Mouse (Mus musculus): ENCODE data around the gene BB287469. TPM values are rescaled to one million over a fixed set of nuclear protein-coding genes. Genes with fewer than 3 reads are reported as not detected.
"Not testable (repeated sequence)": the region's sequence is repeated elsewhere in the genome, so short reads cannot be mapped to it uniquely, and the experiment has no call there.

BB287469 gene
- polyA plus RNA-seq, 1 experiment from 2014 or later, result not detected

- not testable (repeated sequence) for H3K9ac ChIP-seq (ENCODE audit: low read length); H3K36me3 ChIP-seq (ENCODE audit: control insufficient read depth, insufficient read depth, low read length); H3K27me3 ChIP-seq (ENCODE audit: control insufficient read depth, insufficient read depth, low read length); ATAC-seq (ENCODE audit: insufficient number of reproducible peaks, insufficient read depth, low FRiP score, low read depth); H3K4me3 ChIP-seq (ENCODE audit: control insufficient read depth in 1 of 2, insufficient read depth in 1 of 2, low read depth in 1 of 2, low read length in 2 of 2); H3K9me3 ChIP-seq (ENCODE audit: control insufficient read depth, low read length); H3K4me1 ChIP-seq (ENCODE audit: control insufficient read depth in 2 of 2, insufficient read depth in 2 of 2, low read length in 2 of 2); H3K4me2 ChIP-seq (ENCODE audit: low read length); H3K27ac ChIP-seq (replicated peaks in 1 of 2; ENCODE audit: control insufficient read depth in 1 of 2, insufficient read depth in 1 of 2, low read depth in 2 of 2, low read length in 2 of 2)
- WGBS, result 79% methylated on average over 23 of the region's 23 CpGs
Measured at GRCm38 (mm10) chr12:87861740-87862692, 45.6 kb downstream of the BB287469 start.

- not testable (repeated sequence) for H3K9me3 ChIP-seq (ENCODE audit: control insufficient read depth, low read length); H3K27me3 ChIP-seq (ENCODE audit: control insufficient read depth, insufficient read depth, low read length); H3K4me2 ChIP-seq (ENCODE audit: low read length); H3K36me3 ChIP-seq (ENCODE audit: control insufficient read depth, insufficient read depth, low read length); H3K27ac ChIP-seq (replicated peaks in 1 of 2; ENCODE audit: control insufficient read depth in 1 of 2, insufficient read depth in 1 of 2, low read depth in 2 of 2, low read length in 2 of 2); H3K9ac ChIP-seq (ENCODE audit: low read length); H3K4me1 ChIP-seq (ENCODE audit: control insufficient read depth in 2 of 2, insufficient read depth in 2 of 2, low read length in 2 of 2); H3K4me3 ChIP-seq (ENCODE audit: control insufficient read depth in 1 of 2, insufficient read depth in 1 of 2, low read depth in 1 of 2, low read length in 2 of 2)
- 86% methylated on average over 9 of the region's 11 CpGs for WGBS
- 0 out of 2 replicates have a peak, but pooled peaks have one; percentile 10 for ATAC-seq (ENCODE audit: insufficient number of reproducible peaks, insufficient read depth, low FRiP score, low read depth)
Measured at GRCm38 (mm10) chr12:87863638-87864037, 47.3 kb downstream of the BB287469 start.

GRCm38 (mm10) chr12:87864048-87864447, 47.7 kb downstream of the BB287469 start:
- H3K36me3 ChIP-seq (ENCODE audit: control insufficient read depth, insufficient read depth, low read length); H3K4me2 ChIP-seq (ENCODE audit: low read length); H3K4me1 ChIP-seq (ENCODE audit: control insufficient read depth in 2 of 2, insufficient read depth in 2 of 2, low read length in 2 of 2); H3K27ac ChIP-seq (replicated peaks in 1 of 2; ENCODE audit: control insufficient read depth in 1 of 2, insufficient read depth in 1 of 2, low read depth in 2 of 2, low read length in 2 of 2); H3K4me3 ChIP-seq (ENCODE audit: control insufficient read depth in 1 of 2, insufficient read depth in 1 of 2, low read depth in 1 of 2, low read length in 2 of 2); H3K27me3 ChIP-seq (ENCODE audit: control insufficient read depth, insufficient read depth, low read length); H3K9ac ChIP-seq (ENCODE audit: low read length); H3K9me3 ChIP-seq (ENCODE audit: control insufficient read depth, low read length); ATAC-seq (ENCODE audit: insufficient number of reproducible peaks, insufficient read depth, low FRiP score, low read depth): not testable (repeated sequence)
- 71% methylated on average over 2 of the region's 2 CpGs for WGBS

Other genes with a start within 250 kb of the BB287469 start
- not detected in 2 replicates for gene Oog1, start 213.9 kb upstream of the BB287469 start, polyA plus RNA-seq (2014; fragmentation: Nextera tagmentation; extraction: Ambion mirVana)
- not detected in 2 replicates for gene Gm4027, start 197.7 kb upstream of the BB287469 start, polyA plus RNA-seq (2014; fragmentation: Nextera tagmentation; extraction: Ambion mirVana)
- gene Gm16381, start 172.0 kb upstream of the BB287469 start, polyA plus RNA-seq (2014; fragmentation: Nextera tagmentation; extraction: Ambion mirVana), result not detected in 2 replicates
- gene Gm21319, start 40.8 kb upstream of the BB287469 start, polyA plus RNA-seq (2014; fragmentation: Nextera tagmentation; extraction: Ambion mirVana), result not detected in 2 replicates
- gene Gm21936, start 21.1 kb upstream of the BB287469 start, polyA plus RNA-seq (2014; fragmentation: Nextera tagmentation; extraction: Ambion mirVana), result not detected in 2 replicates
- not detected in 2 replicates for gene Gm2001, start 25.8 kb downstream of the BB287469 start, polyA plus RNA-seq (2014; fragmentation: Nextera tagmentation; extraction: Ambion mirVana)
- gene Gm2016, start 57.5 kb downstream of the BB287469 start, polyA plus RNA-seq (2014; fragmentation: Nextera tagmentation; extraction: Ambion mirVana), result not detected in 2 replicates
- gene Gm2022, start 78.8 kb downstream of the BB287469 start, polyA plus RNA-seq (2014; fragmentation: Nextera tagmentation; extraction: Ambion mirVana), result not detected in 2 replicates
- gene Gm2035, start 103.3 kb downstream of the BB287469 start, polyA plus RNA-seq (2014; fragmentation: Nextera tagmentation; extraction: Ambion mirVana), result not detected in 2 replicates
- not detected in 2 replicates for gene Gm2042, start 137.5 kb downstream of the BB287469 start, polyA plus RNA-seq (2014; fragmentation: Nextera tagmentation; extraction: Ambion mirVana)
- not detected in 2 replicates for gene Gm2075, start 195.3 kb downstream of the BB287469 start, polyA plus RNA-seq (2014; fragmentation: Nextera tagmentation; extraction: Ambion mirVana)
- not detected in 2 replicates for gene Gm6803, start 202.2 kb downstream of the BB287469 start, polyA plus RNA-seq (2014; fragmentation: Nextera tagmentation; extraction: Ambion mirVana)
- gene Gm2056, start 210.4 kb downstream of the BB287469 start, polyA plus RNA-seq (2014; fragmentation: Nextera tagmentation; extraction: Ambion mirVana), result not detected in 2 replicates

Measured in heart, embryonic 14.5 days (tissue).